Mouse (Mus musculus) midbrain, embryonic 16.5 days (tissue): Measurements from ENCODE around the gene Oasl2. TPM values are rescaled to one million over a fixed set of nuclear protein-coding genes. Genes with fewer than 3 reads are reported as not detected.
"Not testable (repeated sequence)": the region's sequence is repeated elsewhere in the genome, so short reads cannot be mapped to it uniquely, and the experiment has no call there.

ENCODE experiments used
- ATAC-seq: fragments of 200-750 bp; cut with Nextera tagmentation; 2 replicates; pipeline ENCODE4 v1.8.0; 2017; ENCODE audit warnings: moderate TSS enrichment
- H3K27ac ChIP-seq: fragments of 300-500 bp; sonication (generic); 2 replicates; pipeline ENCODE4 v1.5.1; 2014; ENCODE audit warnings: mild to moderate bottlenecking, low read length, mixed read lengths
- H3K27me3 ChIP-seq: fragments of 300-500 bp; sonication (generic); 2 replicates; pipeline ENCODE4 v1.6.1; 2014; ENCODE audit warnings: low read depth, low read length, mixed read lengths; ENCODE audit not compliant: control insufficient read depth, insufficient read depth
- H3K36me3 ChIP-seq: fragments of 300-500 bp; sonication (generic); 2 replicates; pipeline ENCODE4 v1.6.1; 2014; ENCODE audit warnings: mild to moderate bottlenecking, low read length, moderate library complexity, mixed read lengths; ENCODE audit not compliant: control insufficient read depth, insufficient read depth
- H3K4me1 ChIP-seq: fragments of 300-500 bp; sonication (generic); 2 replicates; pipeline ENCODE4 v1.6.1; 2014; ENCODE audit warnings: mild to moderate bottlenecking, low read length, mixed read lengths; ENCODE audit not compliant: control insufficient read depth, insufficient read depth
- H3K4me2 ChIP-seq: fragments of 300-500 bp; sonication (generic); 2 replicates; pipeline ENCODE4 v1.6.1; 2014; ENCODE audit warnings: mild to moderate bottlenecking, low read length, mixed read lengths
- H3K4me3 ChIP-seq: fragments of 300-500 bp; sonication (generic); 2 replicates; pipeline ENCODE4 v1.5.1; 2014; ENCODE audit warnings: low read depth, mild to moderate bottlenecking, low read length, moderate library complexity, mixed read lengths
- H3K9ac ChIP-seq: fragments of 300-500 bp; sonication (generic); 2 replicates; pipeline ENCODE4 v1.6.1; 2014; ENCODE audit warnings: low read depth, low read length, mixed read lengths
- H3K9me3 ChIP-seq: fragments of 300-500 bp; sonication (generic); replicated peaks from 2 replicates; pipeline ENCODE4 v1.6.1; 2014; ENCODE audit warnings: mild to moderate bottlenecking, low read length, mixed read lengths; ENCODE audit not compliant: control insufficient read depth, poor library complexity, severe bottlenecking
- WGBS: fragments of 180-500 bp; shearing (Covaris S2); extraction: QIAGEN DNeasy Blood & Tissue Kit; methylation state at CpG from one replicate; pipeline ENCODE4 v1.1.7; 2014; 5-methylcytosine and 5-hydroxymethylcytosine counted together
- polyA plus RNA-seq: library from polyadenylated mRNA; unstranded; fragments of >200 nt; fragmentation: Nextera tagmentation; extraction: Ambion mirVana; gene quantifications from 2 replicates; pipeline ENCODE4 v1.2.1, GENCODE M21; 2015

The Oasl2 gene
- polyA plus RNA-seq, 1 experiment from 2014 or later: 3.1 TPM

- no peaks in the 10 kb centered on the region for H3K4me1 ChIP-seq
- H3K4me3 ChIP-seq: no peak overlapping the region
- ATAC-seq: no peak
- H3K4me2 ChIP-seq: no peak overlapping the region
- no peak overlapping the region for H3K9ac ChIP-seq
- no peak overlapping the region for H3K27ac ChIP-seq
- no peaks in the 10 kb centered on the region for H3K9me3 ChIP-seq
- H3K36me3 ChIP-seq: no peaks in the 10 kb centered on the region
- H3K27me3 ChIP-seq: no peaks in the 10 kb centered on the region
- 26% methylated on average over 1 of the region's 1 CpGs for WGBS
Measured at GRCm38 (mm10) chr5:114902413-114902812, 5.7 kb downstream of the Oasl2 start.

- no peaks in the 10 kb centered on the region for H3K36me3 ChIP-seq
- no peak overlapping the region for H3K9ac ChIP-seq
- H3K4me2 ChIP-seq: no peak overlapping the region
- no peaks in the 10 kb centered on the region for H3K9me3 ChIP-seq
- no peak overlapping the region for H3K27ac ChIP-seq
- 52% methylated on average over 13 of the region's 13 CpGs for WGBS
- H3K4me3 ChIP-seq: no peak overlapping the region
- H3K4me1 ChIP-seq: no peaks in the 10 kb centered on the region
- H3K27me3 ChIP-seq: no peaks in the 10 kb centered on the region
- no peak for ATAC-seq
Measured at GRCm38 (mm10) chr5:114908598-114909305, 12.0 kb downstream of the Oasl2 start.

- H3K9me3 ChIP-seq: no peaks in the 10 kb centered on the region
- WGBS: 77% methylated on average over 4 of the region's 4 CpGs
- no peak overlapping the region for H3K9ac ChIP-seq
- no peak overlapping the region for H3K4me3 ChIP-seq
- H3K4me1 ChIP-seq: no peaks in the 10 kb centered on the region
- H3K27me3 ChIP-seq: no peaks in the 10 kb centered on the region
- H3K4me2 ChIP-seq: no peak overlapping the region
- H3K27ac ChIP-seq: no peak overlapping the region
- ATAC-seq: no peak
- H3K36me3 ChIP-seq: no peaks in the 10 kb centered on the region
Measured at GRCm38 (mm10) chr5:114913686-114914085, 16.9 kb downstream of the Oasl2 start.

- ATAC-seq: no peak
- Histone ChIP-seq H3K4me3 (no peak overlapping the region), H3K36me3 (no peaks in the 10 kb centered on the region), H3K4me1 (no peaks in the 10 kb centered on the region), H3K4me2 (no peak overlapping the region), H3K9me3 (no peaks in the 10 kb centered on the region), H3K9ac (no peak overlapping the region), H3K27ac (no peak overlapping the region), H3K27me3 (no peaks in the 10 kb centered on the region)
- WGBS: 85% methylated on average over 8 of the region's 8 CpGs
Measured at GRCm38 (mm10) chr5:114914855-114915254, 18.1 kb downstream of the Oasl2 start.

- Histone ChIP-seq H3K27ac (no peak overlapping the region), H3K36me3 (no peaks in the 10 kb centered on the region), H3K4me2 (no peak overlapping the region), H3K9ac (no peak overlapping the region), H3K4me1 (no peaks in the 10 kb centered on the region), H3K27me3 (no peaks in the 10 kb centered on the region), H3K4me3 (no peak overlapping the region), H3K9me3 (no peaks in the 10 kb centered on the region)
- 78% methylated on average over 5 of the region's 5 CpGs for WGBS
- no peak for ATAC-seq
Measured at GRCm38 (mm10) chr5:114915854-114916253, 19.1 kb downstream of the Oasl2 start.

- WGBS: 77% methylated on average over 4 of the region's 4 CpGs
- no peak overlapping the region for H3K4me2 ChIP-seq
Measured at GRCm38 (mm10) chr5:114916777-114917176, 20.0 kb downstream of the Oasl2 start.

GRCm38 (mm10) chr5:114917357-114917756 is 20.6 kb downstream of the Oasl2 start:
- 96% methylated on average over 5 of the region's 5 CpGs for WGBS
- not testable (repeated sequence) for H3K9ac ChIP-seq, H3K4me3 ChIP-seq, H3K9me3 ChIP-seq, H3K27me3 ChIP-seq, H3K4me1 ChIP-seq, H3K27ac ChIP-seq, ATAC-seq, H3K4me2 ChIP-seq, H3K36me3 ChIP-seq

More at GRCm38 (mm10) chr5:114916777-114917176, 20.0 kb downstream of the Oasl2 start:
- H3K4me1 ChIP-seq: no peaks in the 10 kb centered on the region
- no peak for ATAC-seq
- H3K36me3 ChIP-seq: no peaks in the 10 kb centered on the region
- H3K27ac ChIP-seq: no peak overlapping the region
- H3K9ac ChIP-seq: no peak overlapping the region
- no peak overlapping the region for H3K4me3 ChIP-seq
- H3K27me3 ChIP-seq: no peaks in the 10 kb centered on the region
- H3K9me3 ChIP-seq: no peaks in the 10 kb centered on the region

GRCm38 (mm10) chr5:114921551-114922365 is 25.0 kb downstream of the Oasl2 start:
- no peak overlapping the region for H3K27ac ChIP-seq
- H3K4me2 ChIP-seq: no peak overlapping the region
- H3K9me3 ChIP-seq: 0 out of 2 replicates have a peak, but pooled peaks cover 2% of the 10 kb centered on the region
- no peaks in the 10 kb centered on the region for H3K27me3 ChIP-seq
- H3K4me1 ChIP-seq: no peaks in the 10 kb centered on the region
- 81% methylated on average over 19 of the region's 19 CpGs for WGBS
- no peaks in the 10 kb centered on the region for H3K36me3 ChIP-seq
- H3K4me3 ChIP-seq: no peak overlapping the region
- ATAC-seq: no peak
- no peak overlapping the region for H3K9ac ChIP-seq

- H3K4me1 ChIP-seq: no peaks in the 10 kb centered on the region
- no peak overlapping the region for H3K4me3 ChIP-seq
- H3K4me2 ChIP-seq: no peak overlapping the region
- 70% methylated on average over 10 of the region's 10 CpGs for WGBS
- 0 out of 2 replicates have a peak, but pooled peaks cover 2% of the 10 kb centered on the region for H3K9me3 ChIP-seq
- H3K9ac ChIP-seq: no peak overlapping the region
- no peak overlapping the region for H3K27ac ChIP-seq
- no peaks in the 10 kb centered on the region for H3K27me3 ChIP-seq
- no peak for ATAC-seq
- no peaks in the 10 kb centered on the region for H3K36me3 ChIP-seq
Measured at GRCm38 (mm10) chr5:114922366-114922731, 25.6 kb downstream of the Oasl2 start.
